Mouse (Mus musculus) frontal cortex, adult (tissue): Measurements from ENCODE around the gene Rxfp4.

Source experiments
- ATAC-seq: cut with Nextera tagmentation; 2 replicates; pipeline ENCODE4 v1.9.2; 2017; ENCODE audit warnings: mild to moderate bottlenecking, moderate library complexity, mixed read lengths; ENCODE audit not compliant: low TSS enrichment

Rxfp4 gene

DNA sequence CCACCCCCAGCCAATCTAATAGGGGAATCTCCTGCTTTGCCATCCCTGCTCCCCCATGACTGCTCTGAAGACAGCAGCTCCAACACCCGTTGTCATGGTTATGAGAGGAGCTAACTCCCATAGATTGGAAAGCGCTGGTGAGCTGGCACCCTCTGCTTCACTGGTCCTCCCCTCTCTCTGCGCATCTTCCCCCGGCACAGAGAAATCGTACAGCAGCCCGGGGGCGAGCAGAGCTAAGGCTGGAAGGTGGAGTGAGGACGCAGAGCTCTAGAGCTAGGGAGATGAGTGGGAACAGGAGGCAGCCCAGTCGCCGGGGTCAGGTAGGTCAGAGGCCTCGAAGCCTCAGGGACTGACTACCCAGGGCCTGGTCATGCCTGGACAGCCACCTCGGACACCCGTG lies 23.7 kb downstream of the Rxfp4 start:
- ATAC-seq, result peak; percentile 77

DNA sequence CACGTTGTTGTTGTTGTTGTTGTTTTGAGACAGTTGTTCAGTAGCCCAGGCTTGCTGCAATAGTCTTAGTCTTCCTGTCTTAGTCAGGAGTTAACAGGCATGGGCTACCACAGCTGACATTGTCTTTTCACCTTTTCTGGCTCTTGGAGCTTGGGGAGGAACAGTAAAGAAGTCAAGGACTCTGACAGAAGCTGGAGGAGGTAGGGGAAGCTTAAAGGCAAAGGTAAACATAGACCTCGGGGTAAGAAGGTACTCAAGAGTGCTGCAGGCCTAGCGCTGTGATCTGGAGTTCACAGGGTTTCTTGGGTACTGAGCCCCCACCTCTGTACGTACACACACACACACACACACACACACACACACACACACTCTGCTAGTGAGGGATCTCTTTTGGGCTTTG lies 24.2 kb downstream of the Rxfp4 start:
- ATAC-seq, result no peak

DNA sequence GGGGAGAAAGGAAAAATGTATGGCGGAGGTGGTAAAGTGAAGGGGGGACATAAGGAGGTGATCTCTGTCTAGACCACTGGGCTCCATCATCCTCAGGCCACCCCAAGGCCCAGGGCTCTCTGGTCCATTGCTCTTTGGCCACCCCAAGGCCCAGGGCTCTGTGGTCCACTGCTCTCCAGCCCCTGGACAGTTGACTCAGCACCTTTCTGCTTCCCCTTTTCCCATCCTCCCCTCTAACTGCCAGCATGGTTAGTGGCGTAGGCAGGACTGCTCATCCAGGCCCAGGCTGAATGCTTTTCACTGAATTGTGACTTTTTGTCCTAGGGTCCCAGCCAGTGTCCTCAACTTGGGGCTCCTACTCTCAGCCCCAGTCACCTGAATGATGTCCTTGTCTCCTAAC lies 25.4 kb downstream of the Rxfp4 start:
- no peak for ATAC-seq

DNA sequence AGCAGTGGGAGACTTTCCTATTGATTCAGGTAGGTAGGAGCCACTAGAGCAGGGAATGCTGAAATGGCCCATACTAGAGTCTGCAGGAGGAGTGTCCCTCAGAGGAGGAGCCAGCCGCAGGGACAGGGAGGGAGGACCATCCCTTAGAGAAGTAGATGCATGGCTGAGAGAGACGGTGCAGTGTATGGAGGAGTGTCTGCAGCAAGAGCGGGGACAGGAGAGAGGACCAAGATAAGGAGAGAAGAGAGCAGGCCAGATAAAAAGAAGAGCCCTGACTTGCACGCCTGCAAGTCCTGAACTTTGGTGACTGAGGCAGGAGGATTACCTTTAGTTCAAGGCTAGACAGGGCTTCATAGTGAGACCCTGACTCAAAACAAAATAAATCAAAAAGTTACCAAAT lies 25.8 kb downstream of the Rxfp4 start:
- no peak for ATAC-seq

DNA sequence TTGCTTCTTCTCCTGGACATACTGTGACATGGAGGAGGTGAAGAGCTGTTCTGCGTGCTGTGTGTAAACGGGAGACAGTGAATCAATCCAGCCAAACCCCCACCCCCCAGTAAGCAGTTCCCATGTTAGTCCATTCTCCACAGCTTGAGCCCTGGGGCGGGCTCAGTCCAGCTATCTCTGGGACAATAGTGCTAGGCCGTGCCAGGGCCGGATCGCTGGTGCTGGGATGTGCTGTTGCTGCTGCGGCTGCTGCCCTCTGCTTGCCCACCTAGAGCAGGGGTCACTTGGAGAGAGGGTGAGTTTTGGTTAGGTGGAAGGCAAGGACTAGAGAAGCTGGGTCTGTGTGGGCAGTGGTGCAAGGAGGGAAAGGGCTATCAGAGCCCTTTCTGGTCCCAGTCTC lies 26.6 kb downstream of the Rxfp4 start:
- ATAC-seq, result no peak

DNA sequence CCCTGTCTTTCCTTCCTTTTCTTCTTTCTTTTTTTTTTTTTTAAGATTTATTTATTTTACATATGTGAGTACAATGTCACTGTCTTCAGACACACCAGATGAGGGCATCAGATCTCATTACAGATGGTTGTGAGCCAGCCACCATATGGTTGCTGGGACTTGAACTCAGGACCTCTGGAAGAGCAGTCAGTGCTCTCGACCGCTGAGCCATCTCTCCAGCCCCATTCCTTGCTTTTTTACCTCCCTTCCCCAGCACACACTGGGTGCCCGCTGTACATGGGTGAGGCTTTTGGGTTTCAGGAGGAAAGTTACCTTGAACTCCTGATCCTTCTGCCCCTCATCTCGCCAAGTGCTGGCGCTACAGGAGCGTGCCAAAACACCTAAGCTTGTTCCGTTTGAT lies 27.4 kb downstream of the Rxfp4 start:
- no peak for ATAC-seq

DNA sequence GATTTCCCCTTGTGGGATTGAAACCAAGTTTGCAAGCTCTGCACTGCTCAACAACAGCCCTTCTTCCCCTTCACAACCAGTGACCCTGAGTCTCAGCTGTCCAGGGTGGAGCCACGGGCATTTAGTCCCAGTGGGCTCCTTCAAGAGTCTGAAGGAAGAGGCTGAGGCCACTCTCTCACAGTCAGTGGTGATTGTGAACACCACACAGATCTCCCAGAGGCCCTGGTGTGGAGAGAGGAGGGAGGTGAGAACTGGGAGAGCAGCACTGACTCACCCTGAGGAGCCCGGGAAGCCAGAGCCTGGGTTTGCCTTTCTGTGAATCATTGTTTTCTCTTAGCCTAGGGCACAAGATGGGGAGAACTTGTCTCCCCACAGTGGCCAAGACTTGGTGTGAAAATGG lies 28.0 kb downstream of the Rxfp4 start:
- ATAC-seq, result no peak

DNA sequence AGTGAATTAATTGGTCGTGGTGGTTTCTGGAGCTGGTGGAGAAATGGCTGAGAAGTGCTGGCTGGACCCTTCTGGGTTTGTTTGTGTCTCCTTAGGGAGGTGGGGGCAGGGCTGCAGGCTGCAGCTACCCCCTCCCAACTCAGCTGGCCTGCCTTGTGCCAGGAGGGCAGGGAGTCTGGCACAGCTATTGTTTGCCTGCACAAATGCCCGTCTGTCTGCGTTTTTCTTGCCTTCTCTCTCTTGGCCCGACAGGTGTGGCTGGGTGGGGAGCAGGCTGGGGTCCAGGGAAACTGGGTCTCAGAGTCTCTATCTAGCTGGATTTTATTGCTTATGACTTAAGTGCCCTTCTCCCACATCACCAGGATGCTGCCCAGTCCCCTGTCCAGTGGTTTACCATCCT lies 28.6 kb downstream of the Rxfp4 start:
- no peak for ATAC-seq

DNA sequence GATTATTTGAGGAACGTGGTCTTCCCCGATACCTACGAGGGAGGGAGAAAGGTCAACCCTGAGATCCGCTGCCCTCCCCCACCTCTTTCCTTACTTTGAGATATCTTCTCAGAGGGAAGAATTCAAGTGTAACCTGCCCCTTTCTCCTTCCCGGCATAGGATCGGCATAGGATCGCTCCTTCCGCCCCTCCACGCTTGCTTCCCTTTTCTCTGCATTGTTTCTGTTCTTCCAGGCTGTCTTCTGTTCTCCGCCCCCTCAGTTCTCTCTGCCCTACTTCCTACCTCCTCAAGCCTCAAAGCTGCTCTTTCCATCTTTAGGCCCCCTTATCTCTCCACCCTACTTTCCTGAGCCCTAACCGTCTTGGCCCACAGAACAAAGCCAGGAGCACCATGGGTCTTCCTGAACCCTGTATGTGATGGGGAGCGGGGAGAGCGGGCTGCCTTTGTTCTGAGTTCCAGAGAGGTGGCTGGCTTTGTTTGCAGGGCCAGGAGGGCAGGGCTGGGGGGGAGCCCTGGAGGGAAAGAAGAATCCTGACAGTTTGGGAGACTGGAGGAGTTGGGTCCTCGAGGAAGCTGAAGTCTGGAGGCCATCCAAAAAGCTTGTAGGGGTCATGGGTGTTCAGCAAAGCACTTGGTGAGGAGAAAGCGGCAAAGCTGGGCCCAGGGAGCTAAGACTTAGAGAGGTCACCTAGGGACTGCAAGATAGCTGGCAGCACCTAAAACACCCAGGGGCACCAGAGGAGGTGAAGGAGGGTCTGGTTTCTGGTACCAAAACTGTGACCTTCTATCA lies 29.4 kb downstream of the Rxfp4 start:
- peak; percentile 35 for ATAC-seq

DNA sequence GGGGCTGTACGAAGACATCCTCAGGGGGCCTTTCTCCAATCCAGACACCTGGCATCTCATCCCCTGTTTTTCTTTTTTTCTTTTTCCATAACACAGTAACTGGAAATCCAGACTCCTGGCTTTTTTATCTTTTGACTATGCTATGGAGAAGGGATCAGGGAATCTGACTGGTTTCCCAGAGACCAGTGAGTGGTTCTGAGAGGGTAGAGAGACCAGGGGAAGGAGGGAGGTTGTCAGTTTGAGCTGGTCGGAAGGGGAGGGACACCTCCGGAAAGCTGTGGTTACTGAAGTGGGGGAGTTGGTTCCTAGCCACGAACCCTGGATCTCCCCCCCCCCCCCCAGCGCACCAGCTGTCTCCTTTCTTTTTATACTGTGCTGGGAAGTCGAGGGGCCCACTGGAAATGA lies 30.0 kb downstream of the Rxfp4 start:
- ATAC-seq, result peak; percentile 18; the same call in 1 of the 2 replicates

DNA sequence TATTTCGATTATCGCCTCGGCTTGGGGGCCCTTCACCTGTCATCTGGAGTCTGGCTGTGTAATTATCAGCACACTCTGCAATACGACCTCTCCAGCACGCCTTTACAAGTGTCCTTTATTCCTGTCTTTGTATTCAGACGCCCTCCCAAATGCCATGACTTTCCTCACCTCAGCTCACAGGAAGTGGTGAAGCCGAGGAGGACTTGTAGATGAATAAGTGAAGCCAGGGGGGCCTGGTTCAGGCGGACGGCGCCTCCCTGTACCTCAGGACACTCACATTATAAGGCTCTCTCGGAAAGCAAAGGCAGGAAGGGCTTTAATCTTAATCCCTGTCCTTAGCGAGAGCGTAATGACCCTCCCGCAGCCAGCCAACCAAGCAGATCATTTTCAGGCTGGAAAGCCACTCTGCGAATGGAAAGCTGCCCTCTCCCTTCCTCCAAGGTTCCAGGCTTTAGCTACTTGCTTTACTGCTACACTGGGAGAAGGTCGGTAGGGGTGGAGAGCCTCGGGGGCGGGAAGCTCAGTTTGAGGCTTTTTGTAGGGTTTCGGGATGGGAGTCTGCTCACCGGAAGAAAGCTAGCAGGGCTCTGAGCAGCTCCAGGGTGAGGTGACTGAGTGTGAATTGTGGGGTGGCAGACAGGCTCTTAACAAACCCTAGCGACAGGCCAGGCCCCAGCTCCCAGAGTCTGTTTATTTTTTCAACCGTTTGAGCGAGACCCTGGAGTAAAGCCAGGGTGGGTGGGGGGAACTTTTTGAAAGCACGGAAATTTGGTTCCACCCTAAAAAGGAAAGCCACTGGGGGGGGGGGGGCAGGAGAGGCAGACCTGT lies 30.6 kb downstream of the Rxfp4 start:
- no peak for ATAC-seq

DNA sequence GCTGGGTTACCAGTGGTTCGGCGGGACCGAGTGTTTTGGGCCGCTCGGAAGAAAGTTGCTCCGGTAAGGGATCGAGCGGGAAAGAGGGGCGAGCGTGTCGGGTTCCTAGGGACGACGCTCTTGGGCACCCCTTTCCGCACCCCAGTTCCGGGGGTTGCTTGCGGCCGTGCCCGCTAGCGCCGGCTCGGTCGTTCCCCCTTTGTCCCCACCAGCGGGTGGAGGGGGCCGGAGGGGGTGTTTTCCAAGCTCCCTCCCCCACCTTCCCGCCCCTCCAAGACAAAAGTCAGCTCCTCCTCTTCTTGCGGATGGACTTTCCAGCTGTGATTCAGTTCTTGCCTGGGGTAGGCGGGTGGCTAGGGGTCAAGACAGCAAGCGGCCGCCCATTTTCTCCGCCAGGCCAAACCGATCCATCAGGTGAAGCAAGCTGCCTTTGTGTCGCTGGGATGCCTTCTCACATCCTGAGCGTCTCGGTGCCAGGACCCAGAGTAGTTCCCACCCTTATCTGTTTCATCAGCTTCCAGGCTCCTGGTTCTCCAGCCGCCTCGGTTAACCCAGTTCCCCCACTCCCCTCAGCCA lies 31.3 kb downstream of the Rxfp4 start:
- no peak for ATAC-seq

DNA sequence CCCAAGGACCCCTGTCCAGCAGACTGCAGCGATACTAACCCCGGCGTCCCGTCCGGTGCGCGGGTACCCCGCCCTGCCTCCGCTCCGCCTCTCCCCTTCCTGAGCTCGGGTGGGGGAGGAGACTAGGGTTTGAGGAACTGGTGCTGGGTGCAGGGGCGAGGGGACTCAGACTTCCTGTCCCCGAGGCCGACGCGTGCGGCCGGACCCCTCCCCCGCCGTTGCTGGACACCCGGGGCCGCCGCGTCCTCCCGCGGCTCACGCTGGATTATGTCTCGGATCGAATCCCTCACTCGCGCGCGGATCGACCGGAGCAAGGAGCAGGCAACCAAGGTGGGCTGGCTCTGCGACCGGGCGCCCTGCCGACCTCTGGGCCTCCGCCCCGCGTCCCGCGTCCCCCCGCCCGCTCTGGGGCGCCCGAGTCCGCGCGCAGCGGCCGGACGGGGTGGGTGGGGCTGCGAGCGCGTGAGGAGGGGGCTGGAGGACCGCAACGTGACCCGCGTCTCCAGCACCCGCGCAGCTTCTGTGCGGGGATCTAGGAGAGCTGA lies 31.9 kb downstream of the Rxfp4 start:
- no peak for ATAC-seq

DNA sequence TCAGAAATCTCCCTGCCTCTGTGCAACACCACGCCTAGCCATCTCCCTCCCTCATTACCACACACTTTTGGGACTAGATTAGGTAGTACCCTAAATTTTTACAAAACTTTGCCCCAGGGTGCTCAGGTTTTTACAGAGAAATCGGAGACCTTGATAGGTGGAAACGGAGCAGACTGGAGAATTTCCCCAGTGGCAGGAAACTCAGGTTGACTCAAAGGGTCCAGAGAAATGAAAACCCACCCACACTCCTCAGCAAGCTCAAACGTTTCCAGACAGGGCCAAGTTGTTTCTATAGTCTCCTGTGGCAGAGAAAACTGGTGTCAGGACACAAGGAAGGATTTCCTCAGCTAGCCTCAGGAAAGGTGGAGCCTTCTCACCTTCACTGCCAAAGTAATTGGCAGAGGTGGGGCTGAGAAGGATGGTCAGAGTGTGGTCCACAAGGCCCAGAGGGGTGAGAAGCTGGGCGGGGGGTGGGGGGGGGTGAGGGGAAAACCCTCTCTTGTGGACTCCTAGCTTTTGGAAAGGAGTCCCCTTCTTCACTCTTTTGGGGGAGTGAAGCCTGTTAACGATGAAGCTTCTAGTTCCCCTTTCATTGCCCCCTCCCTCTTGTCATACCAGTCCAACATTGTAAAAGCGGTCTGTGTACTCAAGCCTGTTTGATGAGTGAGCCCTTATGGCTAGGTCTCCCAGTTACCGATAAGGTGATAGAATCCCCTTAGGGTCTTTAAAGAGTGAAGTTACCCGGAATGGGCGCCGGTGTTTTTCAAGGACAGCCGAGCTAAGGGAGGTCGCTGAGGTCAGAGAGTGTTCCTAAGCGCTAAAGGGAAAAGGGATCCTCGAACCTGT lies 32.6 kb downstream of the Rxfp4 start:
- no peak for ATAC-seq

DNA sequence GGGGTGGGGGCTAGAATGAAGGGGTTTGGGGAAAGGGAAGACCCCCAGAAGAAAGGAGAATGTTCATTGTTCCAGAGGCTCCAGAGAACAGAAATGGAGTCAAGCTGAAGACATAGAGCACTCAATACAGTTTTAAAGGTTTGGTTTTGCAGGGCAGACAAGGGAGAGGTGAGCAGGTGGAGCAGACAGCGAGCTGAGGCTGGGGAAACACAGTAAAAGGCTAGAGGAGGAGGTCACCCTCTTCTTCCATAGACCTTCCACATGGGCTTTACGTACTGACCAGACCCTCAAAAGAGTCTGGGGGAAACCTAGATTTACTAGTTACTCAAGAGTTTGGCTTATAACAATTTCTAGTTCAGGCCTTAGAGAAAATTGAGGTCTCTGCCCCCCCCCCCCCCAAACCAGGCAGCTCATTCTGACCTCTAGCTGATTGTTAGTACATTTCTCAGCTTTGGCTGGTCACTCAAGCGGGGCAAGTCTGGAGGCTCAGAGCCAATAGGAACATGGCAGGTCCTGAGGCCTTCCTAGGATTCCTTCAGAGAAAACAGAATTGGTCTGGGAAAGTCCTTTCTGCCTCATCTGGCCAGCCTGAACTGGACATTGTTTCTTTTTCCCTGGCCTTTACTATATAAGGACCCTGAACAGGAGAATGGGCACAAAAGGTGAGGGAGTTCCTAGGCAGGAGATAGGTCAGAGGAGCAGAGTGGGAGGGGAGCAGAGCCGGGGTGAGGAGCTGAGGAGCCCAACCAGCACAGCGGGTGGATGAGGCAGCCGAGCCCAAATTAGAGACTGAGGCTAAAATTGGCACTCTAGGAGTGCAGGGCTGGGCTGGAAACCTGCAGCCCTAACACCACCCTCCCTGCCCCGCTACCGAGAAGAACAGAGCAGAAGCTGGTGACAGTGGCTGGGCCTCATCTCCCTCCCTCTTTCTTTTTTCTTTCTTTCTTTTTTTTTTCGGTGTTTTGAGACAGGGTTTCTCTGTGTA lies 33.5 kb downstream of the Rxfp4 start:
- ATAC-seq, result no peak

DNA sequence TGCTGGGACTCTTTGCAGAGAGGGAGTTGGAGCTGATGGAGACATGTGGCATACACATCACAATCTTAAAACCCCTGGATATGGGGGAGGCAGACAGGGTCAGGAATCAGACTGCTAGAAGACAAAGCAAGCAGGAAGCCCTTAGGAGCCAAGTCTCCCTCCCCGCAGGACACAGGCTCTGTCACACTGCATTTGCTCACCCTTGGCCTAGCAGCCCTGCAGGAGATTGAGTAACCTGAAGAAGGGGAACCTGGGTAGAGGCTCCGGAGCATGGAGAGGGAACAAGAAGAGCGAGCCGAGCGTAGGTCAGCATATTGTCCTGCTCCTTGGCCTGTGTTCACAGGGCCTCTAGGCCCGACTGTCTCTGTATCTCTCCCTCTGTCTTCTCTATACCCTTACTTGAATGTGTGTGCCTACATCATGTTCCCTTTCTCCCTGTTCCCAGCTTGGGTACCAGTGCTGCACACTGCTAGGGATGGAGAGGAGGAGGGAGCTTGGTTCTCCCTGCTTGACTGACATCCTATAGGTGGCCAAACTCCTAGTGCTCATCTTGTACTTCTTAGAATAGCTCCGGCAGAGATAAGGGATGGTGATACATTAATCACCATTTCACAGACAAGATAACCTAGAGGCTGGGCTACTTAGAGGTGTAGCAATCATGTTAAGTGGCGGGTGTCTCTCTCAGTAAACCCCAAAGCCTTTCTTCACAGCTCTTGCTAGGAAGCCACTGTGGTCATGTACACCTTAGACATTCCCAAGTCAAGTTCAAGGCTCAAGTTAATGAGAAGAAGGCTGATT lies 34.7 kb downstream of the Rxfp4 start:
- ATAC-seq, result no peak

DNA sequence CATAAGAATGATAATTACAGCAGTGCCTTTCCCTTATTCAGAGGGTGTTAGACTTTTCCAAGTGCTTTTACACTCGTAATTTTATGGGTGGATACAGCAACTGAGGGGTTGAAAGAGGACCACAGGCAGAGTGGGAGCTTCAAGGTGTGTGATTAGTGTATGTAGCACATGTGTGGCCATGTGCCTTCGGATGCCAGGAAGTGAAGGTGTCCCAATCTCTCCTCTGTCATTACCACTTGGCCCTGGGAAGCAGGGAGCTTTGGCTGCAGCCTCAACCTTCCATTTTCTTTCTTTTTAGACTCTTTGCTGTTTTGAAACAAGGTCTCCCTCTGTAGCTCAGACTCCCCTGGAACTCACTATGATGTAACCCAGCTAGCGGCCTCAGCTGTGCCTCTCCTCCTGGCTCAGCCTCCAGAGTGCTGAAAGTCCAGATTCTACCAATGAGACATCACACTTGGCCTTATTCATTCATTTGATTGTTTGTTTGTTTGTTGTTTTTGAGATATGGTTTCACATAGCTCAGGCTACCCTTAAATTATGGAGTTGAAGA lies 35.9 kb downstream of the Rxfp4 start:
- ATAC-seq, result no peak

DNA sequence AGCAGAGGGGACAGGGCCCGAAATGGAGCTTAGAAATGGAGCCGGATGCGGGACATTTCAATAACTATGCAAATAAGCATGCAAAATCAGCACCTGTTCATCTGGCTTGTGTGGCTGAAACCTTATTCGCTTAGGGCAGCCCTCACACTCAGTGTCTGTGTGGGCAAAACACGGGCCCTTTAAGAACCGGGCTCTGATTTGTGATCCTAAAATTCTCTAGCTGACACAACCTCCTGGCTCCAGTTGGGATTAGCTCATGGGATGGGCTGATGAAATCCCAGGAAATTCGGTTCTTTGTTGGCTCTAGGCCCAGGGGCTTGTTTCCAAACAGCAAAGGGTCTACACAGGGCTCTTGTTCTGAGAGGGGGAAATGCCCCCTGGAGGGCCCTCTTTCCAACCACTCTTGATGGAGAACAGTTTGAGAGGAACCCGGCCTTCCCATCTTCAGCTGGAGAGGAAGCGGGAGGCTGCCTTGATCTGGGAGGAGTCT lies 37.0 kb downstream of the Rxfp4 start:
- ATAC-seq, result no peak

DNA sequence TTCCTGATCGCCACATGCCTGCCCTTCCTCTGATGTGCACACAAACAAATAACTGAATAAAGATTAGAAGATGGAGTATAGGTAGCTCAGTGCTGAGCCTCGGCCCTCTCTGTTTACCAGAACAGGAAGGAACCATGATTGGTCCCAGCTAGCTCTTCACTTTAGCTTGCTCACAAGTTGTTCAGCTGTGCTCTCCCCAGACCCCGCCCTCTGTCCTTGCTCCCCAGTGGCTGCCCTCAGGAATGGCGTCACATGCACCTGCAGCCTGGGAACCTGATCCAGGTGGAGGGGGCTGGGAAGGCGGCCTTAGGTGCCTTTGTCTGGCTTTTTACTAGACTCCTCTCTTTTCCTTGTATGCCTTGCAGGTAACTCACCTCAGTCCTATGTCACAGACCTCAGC lies 37.8 kb downstream of the Rxfp4 start:
- ATAC-seq, result no peak
